Mouse (Mus musculus): Measurements from ENCODE around the gene Polr1c. TPM values are rescaled to one million over a fixed set of nuclear protein-coding genes. Genes with fewer than 3 reads are reported as not detected.

Polr1c gene
- polyA plus RNA-seq, 1 experiment from 2014 or later, result 127 TPM

- Histone ChIP-seq H3K4me2 (ENCODE audit: low read depth, low read length) (peak within 1 kb of the TSS; percentile 73), H3K4me3 (ENCODE audit: low read depth, low read length) (peak within 1 kb of the TSS; percentile 59), H3K27ac (replicated peaks; ENCODE audit: low read depth, low read length) (peak within 1 kb of the TSS; percentile 66), H3K27me3 (ENCODE audit: control insufficient read depth, insufficient read depth, low read length) (no peaks in the 10 kb centered on the region), H3K4me1 (ENCODE audit: control insufficient read depth, insufficient read depth, low read length) (no peaks in the 10 kb centered on the region; the same call in none of the 2 replicates), H3K9me3 (replicated peaks; ENCODE audit: control insufficient read depth, low read length) (no peaks in the 10 kb centered on the region), H3K36me3 (replicated peaks; ENCODE audit: control insufficient read depth, insufficient read depth, low read depth, low read length) (no peaks in the 10 kb centered on the region), H3K9ac (replicated peaks; ENCODE audit: low read length) (peak within 1 kb of the TSS; percentile 75)
- DNase-seq (ENCODE audit: low spot score), result peak; percentile 94
- ATAC-seq (replicated peaks; ENCODE audit: insufficient number of reproducible peaks, low FRiP score, low TSS enrichment, low read depth), result peak; percentile 91
- under 1% methylated on average over 37 of the region's 37 CpGs for WGBS
Measured at GRCm38 (mm10) chr17:46282483-46283123, 34.7 kb upstream of the Polr1c start, which contains the start of gene Tjap1. Gene Tjap1, minus strand, starts transcription at chr17:46283026.

GRCm38 (mm10) chr17:46278011-46278765 is 30.3 kb upstream of the Polr1c start:
- Histone ChIP-seq H3K4me3 (ENCODE audit: low read depth, low read length) (no peak overlapping the region), H3K27me3 (ENCODE audit: control insufficient read depth, insufficient read depth, low read length) (no peaks in the 10 kb centered on the region), H3K9ac (replicated peaks; ENCODE audit: low read length) (no peak overlapping the region), H3K36me3 (replicated peaks; ENCODE audit: control insufficient read depth, insufficient read depth, low read depth, low read length) (no peaks in the 10 kb centered on the region), H3K4me2 (ENCODE audit: low read depth, low read length) (no peak overlapping the region), H3K4me1 (ENCODE audit: control insufficient read depth, insufficient read depth, low read length) (no peaks in the 10 kb centered on the region; the same call in 1 of the 2 replicates), H3K27ac (replicated peaks; ENCODE audit: low read depth, low read length) (peak overlapping the region; percentile 15; the same call in 1 of the 2 replicates), H3K9me3 (replicated peaks; ENCODE audit: control insufficient read depth, low read length) (no peaks in the 10 kb centered on the region)
- no peak for ATAC-seq (replicated peaks; ENCODE audit: insufficient number of reproducible peaks, low FRiP score, low TSS enrichment, low read depth)
- 70% methylated on average over 12 of the region's 12 CpGs for WGBS
- DNase-seq (ENCODE audit: low spot score), result no peak

GRCm38 (mm10) chr17:46277586-46277985 is 29.7 kb upstream of the Polr1c start:
- Histone ChIP-seq H3K9me3 (replicated peaks; ENCODE audit: control insufficient read depth, low read length) (no peaks in the 10 kb centered on the region), H3K36me3 (replicated peaks; ENCODE audit: control insufficient read depth, insufficient read depth, low read depth, low read length) (no peaks in the 10 kb centered on the region), H3K27me3 (ENCODE audit: control insufficient read depth, insufficient read depth, low read length) (no peaks in the 10 kb centered on the region), H3K4me2 (ENCODE audit: low read depth, low read length) (0 out of 2 replicates have a peak overlapping the region, but pooled peaks have one; percentile 7), H3K27ac (replicated peaks; ENCODE audit: low read depth, low read length) (peak overlapping the region; percentile 63; the same call in 1 of the 2 replicates), H3K9ac (replicated peaks; ENCODE audit: low read length) (no peak overlapping the region), H3K4me3 (ENCODE audit: low read depth, low read length) (no peak overlapping the region), H3K4me1 (ENCODE audit: control insufficient read depth, insufficient read depth, low read length) (no peaks in the 10 kb centered on the region; the same call in 1 of the 2 replicates)
- ATAC-seq (replicated peaks; ENCODE audit: insufficient number of reproducible peaks, low FRiP score, low TSS enrichment, low read depth) (no peak), DNase-seq (ENCODE audit: low spot score) (peak; percentile 75)
- 20% methylated on average over 4 of the region's 4 CpGs for WGBS

- no peaks in the 10 kb centered on the region for H3K9me3 ChIP-seq (replicated peaks; ENCODE audit: control insufficient read depth, low read length)
- ATAC-seq (replicated peaks; ENCODE audit: insufficient number of reproducible peaks, low FRiP score, low TSS enrichment, low read depth) (no peak), DNase-seq (ENCODE audit: low spot score) (no peak)
- no peak overlapping the region for H3K27ac ChIP-seq (replicated peaks; ENCODE audit: low read depth, low read length)
- peaks cover 2% of the 10 kb centered on the region; the same call in 1 of the 2 replicates for H3K4me1 ChIP-seq (ENCODE audit: control insufficient read depth, insufficient read depth, low read length)
- WGBS, result 94% methylated on average over 10 of the region's 10 CpGs
- no peak overlapping the region for H3K4me3 ChIP-seq (ENCODE audit: low read depth, low read length)
- no peak overlapping the region for H3K4me2 ChIP-seq (ENCODE audit: low read depth, low read length)
- H3K27me3 ChIP-seq (ENCODE audit: control insufficient read depth, insufficient read depth, low read length), result no peaks in the 10 kb centered on the region
- H3K9ac ChIP-seq (replicated peaks; ENCODE audit: low read length), result no peak overlapping the region
- H3K36me3 ChIP-seq (replicated peaks; ENCODE audit: control insufficient read depth, insufficient read depth, low read depth, low read length), result no peaks in the 10 kb centered on the region; the same call in 1 of the 2 replicates
Measured at GRCm38 (mm10) chr17:46275506-46275905, 27.7 kb upstream of the Polr1c start.

- H3K27me3 ChIP-seq (ENCODE audit: control insufficient read depth, insufficient read depth, low read length), result no peaks in the 10 kb centered on the region
- DNase-seq (ENCODE audit: low spot score) (no peak), ATAC-seq (replicated peaks; ENCODE audit: insufficient number of reproducible peaks, low FRiP score, low TSS enrichment, low read depth) (no peak)
- H3K4me1 ChIP-seq (ENCODE audit: control insufficient read depth, insufficient read depth, low read length), result peaks cover 2% of the 10 kb centered on the region; the same call in 1 of the 2 replicates
- no peak overlapping the region for H3K27ac ChIP-seq (replicated peaks; ENCODE audit: low read depth, low read length)
- H3K4me2 ChIP-seq (ENCODE audit: low read depth, low read length), result no peak overlapping the region
- WGBS, result 74% methylated on average over 6 of the region's 6 CpGs
- no peak overlapping the region for H3K9ac ChIP-seq (replicated peaks; ENCODE audit: low read length)
- H3K36me3 ChIP-seq (replicated peaks; ENCODE audit: control insufficient read depth, insufficient read depth, low read depth, low read length), result peaks cover 1% of the 10 kb centered on the region; the same call in 1 of the 2 replicates
- H3K4me3 ChIP-seq (ENCODE audit: low read depth, low read length), result no peak overlapping the region
- no peaks in the 10 kb centered on the region for H3K9me3 ChIP-seq (replicated peaks; ENCODE audit: control insufficient read depth, low read length)
Measured at GRCm38 (mm10) chr17:46275034-46275433, 27.2 kb upstream of the Polr1c start.

- ATAC-seq (replicated peaks; ENCODE audit: insufficient number of reproducible peaks, low FRiP score, low TSS enrichment, low read depth) (no peak), DNase-seq (ENCODE audit: low spot score) (no peak)
- Histone ChIP-seq H3K9me3 (replicated peaks; ENCODE audit: control insufficient read depth, low read length) (no peaks in the 10 kb centered on the region), H3K27me3 (ENCODE audit: control insufficient read depth, insufficient read depth, low read length) (no peaks in the 10 kb centered on the region), H3K36me3 (replicated peaks; ENCODE audit: control insufficient read depth, insufficient read depth, low read depth, low read length) (peaks cover 4% of the 10 kb centered on the region; the same call in 1 of the 2 replicates), H3K27ac (replicated peaks; ENCODE audit: low read depth, low read length) (no peak overlapping the region), H3K4me2 (ENCODE audit: low read depth, low read length) (no peak overlapping the region; the same call in 1 of the 2 replicates), H3K9ac (replicated peaks; ENCODE audit: low read length) (no peak overlapping the region), H3K4me3 (ENCODE audit: low read depth, low read length) (no peak overlapping the region), H3K4me1 (ENCODE audit: control insufficient read depth, insufficient read depth, low read length) (peaks cover 2% of the 10 kb centered on the region; the same call in 1 of the 2 replicates)
- 38% methylated on average over 6 of the region's 6 CpGs for WGBS
Measured at GRCm38 (mm10) chr17:46274465-46274864, 26.6 kb upstream of the Polr1c start.

GRCm38 (mm10) chr17:46273803-46274236 is 26.0 kb upstream of the Polr1c start:
- H3K4me1 ChIP-seq (ENCODE audit: control insufficient read depth, insufficient read depth, low read length), result peaks cover 2% of the 10 kb centered on the region; the same call in 1 of the 2 replicates
- H3K4me3 ChIP-seq (ENCODE audit: low read depth, low read length), result no peak overlapping the region
- 31% methylated on average over 1 of the region's 1 CpGs for WGBS
- 0 out of 2 replicates have a peak, but pooled peaks have one; percentile 55 for ATAC-seq (replicated peaks; ENCODE audit: insufficient number of reproducible peaks, low FRiP score, low TSS enrichment, low read depth)
- no peak overlapping the region for H3K9ac ChIP-seq (replicated peaks; ENCODE audit: low read length)
- peak; percentile 39 for DNase-seq (ENCODE audit: low spot score)
- H3K27me3 ChIP-seq (ENCODE audit: control insufficient read depth, insufficient read depth, low read length), result no peaks in the 10 kb centered on the region
- peaks cover 4% of the 10 kb centered on the region; the same call in 1 of the 2 replicates for H3K36me3 ChIP-seq (replicated peaks; ENCODE audit: control insufficient read depth, insufficient read depth, low read depth, low read length)
- no peaks in the 10 kb centered on the region for H3K9me3 ChIP-seq (replicated peaks; ENCODE audit: control insufficient read depth, low read length)
- H3K27ac ChIP-seq (replicated peaks; ENCODE audit: low read depth, low read length), result no peak overlapping the region
- H3K4me2 ChIP-seq (ENCODE audit: low read depth, low read length), result no peak overlapping the region

All from embryonic facial prominence, embryonic 11.5 days (tissue).